Mouse (Mus musculus) midbrain, embryonic 12.5 days (tissue): ENCODE data around the gene 4930467E23Rik. TPM values are rescaled to one million over a fixed set of nuclear protein-coding genes. Genes with fewer than 3 reads are reported as not detected.
"Not testable (repeated sequence)": the region's sequence is repeated elsewhere in the genome, so short reads cannot be mapped to it uniquely, and the experiment has no call there.

Experiments used
- ATAC-seq: fragments of 200-750 bp; cut with Nextera tagmentation; 2 replicates; pipeline ENCODE4 v1.8.0; 2017; ENCODE audit warnings: low read depth, moderate TSS enrichment, moderate library complexity; ENCODE audit not compliant: low FRiP score
- H3K27ac ChIP-seq: fragments of 300-500 bp; sonication (generic); replicated peaks from 2 replicates; pipeline ENCODE4 v1.5.1; 2016; ENCODE audit warnings: mild to moderate bottlenecking
- H3K27me3 ChIP-seq: fragments of 300-500 bp; sonication (generic); 2 replicates; pipeline ENCODE4 v1.6.1; 2016; ENCODE audit warnings: mild to moderate bottlenecking
- H3K36me3 ChIP-seq: fragments of 300-500 bp; sonication (generic); 2 replicates; pipeline ENCODE4 v1.6.1; 2016
- H3K4me1 ChIP-seq: fragments of 300-500 bp; sonication (generic); 2 replicates; pipeline ENCODE4 v1.6.1; 2016
- H3K4me2 ChIP-seq: fragments of 300-500 bp; sonication (generic); replicated peaks from 2 replicates; pipeline ENCODE4 v1.6.1; 2016; ENCODE audit warnings: mild to moderate bottlenecking, moderate library complexity
- H3K4me3 ChIP-seq: fragments of 300-500 bp; sonication (generic); 2 replicates; pipeline ENCODE4 v1.5.1; 2016; ENCODE audit warnings: mild to moderate bottlenecking
- H3K9ac ChIP-seq: fragments of 300-500 bp; sonication (generic); replicated peaks from 2 replicates; pipeline ENCODE4 v1.6.1; 2016; ENCODE audit warnings: mild to moderate bottlenecking, moderate library complexity
- H3K9me3 ChIP-seq: fragments of 300-500 bp; sonication (generic); 2 replicates; pipeline ENCODE4 v1.6.1; 2016; ENCODE audit warnings: mild to moderate bottlenecking
- WGBS: fragments of 180-500 bp; shearing (Covaris S2); methylation state at CpG from one replicate; pipeline ENCODE4 v1.1.7; 2016; 5-methylcytosine and 5-hydroxymethylcytosine counted together
- polyA plus RNA-seq: library from polyadenylated mRNA; unstranded; fragments of >200 nt; fragmentation: Nextera tagmentation; extraction: Ambion mirVana; gene quantifications from 2 replicates; pipeline ENCODE4 v1.2.1, GENCODE M21; 2016

Gene 4930467E23Rik
- polyA plus RNA-seq, 1 experiment from 2014 or later, result not detected

DNA sequence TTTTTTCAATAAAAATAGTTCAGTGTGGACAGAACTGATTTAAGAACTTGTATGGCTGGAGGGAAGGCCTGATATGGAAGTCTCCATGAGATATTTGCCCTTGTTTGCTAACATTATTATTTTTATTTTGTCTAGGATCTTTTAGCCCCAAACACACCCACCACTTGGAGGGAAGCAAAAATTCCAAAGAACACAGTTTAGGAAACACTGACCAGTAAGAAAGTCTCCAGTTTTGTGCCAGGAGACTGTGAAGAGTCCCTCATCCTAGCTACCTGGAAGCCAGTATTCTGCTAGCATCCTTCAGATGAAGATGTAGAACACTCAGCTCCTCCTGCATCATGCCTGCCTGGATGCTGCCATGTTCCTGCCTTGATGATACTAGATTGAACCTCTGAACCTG lies 25.5 kb upstream of the 4930467E23Rik start:
- H3K4me3 ChIP-seq, ATAC-seq: not testable (repeated sequence)

GRCm38 (mm10) chr8:19704441-19705215 lies 24.7 kb upstream of the 4930467E23Rik start:
- H3K4me1 ChIP-seq, H3K27ac ChIP-seq, H3K27me3 ChIP-seq, H3K9me3 ChIP-seq, H3K4me3 ChIP-seq, H3K4me2 ChIP-seq, ATAC-seq, H3K36me3 ChIP-seq, H3K9ac ChIP-seq: not testable (repeated sequence)
- WGBS, result 63% methylated on average over 3 of the region's 4 CpGs

More for the DNA sequence above, 25.5 kb upstream of the 4930467E23Rik start:
- not testable (repeated sequence) for H3K4me2 ChIP-seq, H3K9me3 ChIP-seq, H3K4me1 ChIP-seq, H3K27ac ChIP-seq, H3K9ac ChIP-seq, H3K36me3 ChIP-seq, H3K27me3 ChIP-seq

DNA sequence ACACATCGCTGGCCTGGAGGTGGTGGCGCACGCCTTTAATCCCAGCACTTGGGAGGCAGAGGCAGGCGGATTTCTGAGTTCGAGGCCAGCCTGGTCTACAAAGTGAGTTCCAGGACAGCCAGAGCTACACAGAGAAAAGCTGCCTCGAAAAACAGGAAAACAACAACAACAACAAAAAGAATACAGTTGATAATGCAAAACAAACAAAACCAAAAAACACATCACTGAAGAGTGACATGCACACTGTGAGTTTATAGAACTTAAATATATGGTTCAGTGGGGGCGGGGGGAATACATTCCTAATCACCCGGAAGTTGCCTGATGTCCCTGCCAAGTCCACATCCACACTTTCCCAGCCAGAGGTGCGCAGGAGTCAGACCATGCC lies 24.2 kb upstream of the 4930467E23Rik start:
- not testable (repeated sequence) for ATAC-seq, H3K36me3 ChIP-seq, H3K9me3 ChIP-seq, H3K4me3 ChIP-seq, H3K27me3 ChIP-seq, H3K9ac ChIP-seq, H3K4me2 ChIP-seq, H3K27ac ChIP-seq, H3K4me1 ChIP-seq
- 78% methylated on average over 9 of the region's 9 CpGs for WGBS

- not testable (repeated sequence) for H3K4me1 ChIP-seq, H3K36me3 ChIP-seq, H3K9ac ChIP-seq, ATAC-seq, H3K27me3 ChIP-seq, H3K27ac ChIP-seq, H3K4me2 ChIP-seq, H3K9me3 ChIP-seq, H3K4me3 ChIP-seq
- WGBS, result 85% methylated on average over 4 of the region's 4 CpGs
Observed at GRCm38 (mm10) chr8:19706101-19706725, 23.2 kb upstream of the 4930467E23Rik start.

- 71% methylated on average over 7 of the region's 7 CpGs for WGBS
- H3K4me2 ChIP-seq, H3K4me1 ChIP-seq, H3K27ac ChIP-seq, H3K4me3 ChIP-seq, H3K9me3 ChIP-seq, H3K9ac ChIP-seq, H3K27me3 ChIP-seq, H3K36me3 ChIP-seq, ATAC-seq: not testable (repeated sequence)
Observed at GRCm38 (mm10) chr8:19706918-19707760, 22.2 kb upstream of the 4930467E23Rik start.

DNA sequence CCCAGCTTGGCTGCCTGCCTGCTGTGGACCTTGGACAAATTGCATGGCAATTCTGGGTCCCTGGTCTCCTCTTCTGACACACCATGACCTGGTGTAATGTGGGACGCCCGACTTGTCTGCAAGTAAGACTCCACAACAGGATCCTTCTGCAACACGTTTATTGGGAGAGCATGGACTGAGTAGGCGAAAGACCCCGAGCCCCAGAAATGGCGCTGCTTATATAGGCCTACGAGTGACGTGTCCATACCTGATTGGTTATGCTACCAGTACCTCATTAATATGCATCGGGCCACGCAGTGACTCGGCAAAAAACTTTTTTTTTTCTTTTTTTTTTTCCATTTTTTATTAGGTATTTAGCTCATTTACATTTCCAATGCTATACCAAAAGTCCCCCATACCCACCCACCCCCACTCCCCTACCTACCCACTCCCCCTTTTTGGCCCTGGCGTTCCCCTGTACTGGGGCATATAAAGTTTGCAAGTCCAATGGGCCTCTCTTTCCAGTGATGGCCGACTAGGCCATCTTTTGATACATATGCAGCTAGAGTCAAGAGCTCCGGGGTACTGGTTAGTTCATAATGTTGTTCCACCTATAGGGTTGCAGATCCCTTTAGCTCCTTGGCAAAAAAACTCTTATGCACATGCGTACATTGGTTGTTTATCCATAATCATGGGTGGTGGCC lies 21.5 kb upstream of the 4930467E23Rik start:
- not testable (repeated sequence) for H3K4me3 ChIP-seq, H3K9ac ChIP-seq, H3K4me1 ChIP-seq, H3K27me3 ChIP-seq, H3K4me2 ChIP-seq, H3K27ac ChIP-seq, H3K36me3 ChIP-seq
- peak; percentile 70 for ATAC-seq
- WGBS, result 83% methylated on average over 13 of the region's 15 CpGs
- H3K9me3 ChIP-seq, result peaks cover 13% of the 10 kb centered on the region

GRCm38 (mm10) chr8:19708976-19709375 lies 20.4 kb upstream of the 4930467E23Rik start:
- not testable (repeated sequence) for H3K4me2 ChIP-seq, ATAC-seq, H3K27ac ChIP-seq, H3K4me3 ChIP-seq, H3K27me3 ChIP-seq, H3K9ac ChIP-seq, H3K4me1 ChIP-seq, H3K36me3 ChIP-seq
- H3K9me3 ChIP-seq, result peaks cover 18% of the 10 kb centered on the region

- H3K4me3 ChIP-seq, H3K27me3 ChIP-seq, H3K27ac ChIP-seq, H3K9ac ChIP-seq, H3K4me1 ChIP-seq, ATAC-seq, H3K4me2 ChIP-seq, H3K36me3 ChIP-seq: not testable (repeated sequence)
- peaks cover 18% of the 10 kb centered on the region for H3K9me3 ChIP-seq
- 88% methylated on average over 4 of the region's 4 CpGs for WGBS
Observed at GRCm38 (mm10) chr8:19709488-19709887, 19.9 kb upstream of the 4930467E23Rik start.

- H3K4me3 ChIP-seq, H3K27ac ChIP-seq, H3K36me3 ChIP-seq, H3K4me2 ChIP-seq, H3K4me1 ChIP-seq, H3K27me3 ChIP-seq, ATAC-seq, H3K9ac ChIP-seq: not testable (repeated sequence)
- WGBS, result 86% methylated on average over 9 of the region's 9 CpGs
- peaks cover 14% of the 10 kb centered on the region for H3K9me3 ChIP-seq
Observed at GRCm38 (mm10) chr8:19711171-19711860, 18.1 kb upstream of the 4930467E23Rik start.

DNA sequence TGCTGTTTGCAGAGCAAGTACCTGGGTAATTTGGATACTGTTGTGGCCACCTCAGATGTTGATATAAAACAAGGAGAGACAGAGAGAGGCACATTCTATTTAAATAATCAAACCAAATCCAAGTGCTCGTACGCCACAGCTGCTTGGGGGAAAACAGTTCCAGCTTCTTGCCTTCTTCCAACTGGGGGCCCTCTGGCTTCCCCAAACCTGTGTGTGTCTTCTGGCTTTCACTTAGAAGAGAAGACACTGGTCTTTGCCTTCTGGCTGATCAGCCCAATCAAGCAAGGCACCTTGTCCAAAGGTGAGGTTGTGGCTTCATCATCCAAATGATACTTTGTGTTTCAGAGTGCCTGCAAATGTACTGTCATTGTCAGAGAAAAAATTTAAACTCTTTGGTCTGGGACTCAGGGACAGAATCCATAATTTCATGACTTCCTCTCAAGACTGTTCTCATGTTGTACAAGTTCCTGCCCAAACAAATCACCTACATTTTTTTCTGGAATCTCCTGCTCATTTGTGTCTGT lies 17.1 kb upstream of the 4930467E23Rik start:
- not testable (repeated sequence) for H3K4me3 ChIP-seq, H3K4me1 ChIP-seq, H3K36me3 ChIP-seq, H3K9ac ChIP-seq, H3K27ac ChIP-seq, H3K4me2 ChIP-seq, H3K27me3 ChIP-seq, ATAC-seq
- 88% methylated on average over 2 of the region's 2 CpGs for WGBS
- peaks cover 12% of the 10 kb centered on the region for H3K9me3 ChIP-seq

DNA sequence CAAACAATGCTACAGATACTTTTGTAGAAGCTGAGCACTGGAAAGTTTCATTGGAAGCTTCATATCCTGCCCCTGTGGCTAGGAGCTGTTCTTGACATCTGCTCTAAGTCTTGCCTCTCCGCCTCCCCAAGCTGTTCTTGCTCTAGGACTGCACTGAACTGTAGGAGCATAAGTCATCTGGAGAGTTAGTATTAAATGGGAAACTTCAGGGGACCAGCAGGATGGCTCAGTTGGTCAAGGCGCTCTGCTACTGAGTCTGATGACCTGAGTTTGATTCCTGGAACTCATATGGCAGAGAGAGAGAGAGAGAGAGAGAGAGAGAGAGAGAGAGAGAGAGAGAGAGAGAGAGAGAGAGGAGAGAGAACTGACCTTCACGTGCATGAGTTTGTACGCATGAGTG lies 16.6 kb upstream of the 4930467E23Rik start:
- not testable (repeated sequence) for H3K27me3 ChIP-seq, H3K4me3 ChIP-seq, H3K27ac ChIP-seq, ATAC-seq, H3K4me1 ChIP-seq, H3K9me3 ChIP-seq, H3K36me3 ChIP-seq, H3K9ac ChIP-seq, H3K4me2 ChIP-seq
- 76% methylated on average over 4 of the region's 4 CpGs for WGBS
